Mouse (Mus musculus): Measurements from ENCODE around the gene Pik3ip1.

- TF ChIP-seq POLR2A (IDR thresholded peaks at IDR 0.05; ENCODE audit: borderline replicate concordance, extremely low read depth, insufficient read depth, insufficient read length, poor library complexity, severe bottlenecking) (no peak), CTCF (IDR thresholded peaks at IDR 0.05; ENCODE audit: borderline replicate concordance, extremely low read depth, insufficient read depth, insufficient read length) (no peak)
Measured at GRCm38 (mm10) chr11:3302385-3302784, 27.8 kb upstream of the Pik3ip1 start.
